Mouse (Mus musculus): ENCODE results near the gene Pacsin3. TPM values are rescaled to one million over a fixed set of nuclear protein-coding genes. Genes with fewer than 3 reads are reported as not detected.

Gene Pacsin3
- 18.6 and 19.5 TPM in 2 replicates for polyA plus RNA-seq (2014; fragmentation: Nextera tagmentation; extraction: Ambion mirVana)

DNA sequence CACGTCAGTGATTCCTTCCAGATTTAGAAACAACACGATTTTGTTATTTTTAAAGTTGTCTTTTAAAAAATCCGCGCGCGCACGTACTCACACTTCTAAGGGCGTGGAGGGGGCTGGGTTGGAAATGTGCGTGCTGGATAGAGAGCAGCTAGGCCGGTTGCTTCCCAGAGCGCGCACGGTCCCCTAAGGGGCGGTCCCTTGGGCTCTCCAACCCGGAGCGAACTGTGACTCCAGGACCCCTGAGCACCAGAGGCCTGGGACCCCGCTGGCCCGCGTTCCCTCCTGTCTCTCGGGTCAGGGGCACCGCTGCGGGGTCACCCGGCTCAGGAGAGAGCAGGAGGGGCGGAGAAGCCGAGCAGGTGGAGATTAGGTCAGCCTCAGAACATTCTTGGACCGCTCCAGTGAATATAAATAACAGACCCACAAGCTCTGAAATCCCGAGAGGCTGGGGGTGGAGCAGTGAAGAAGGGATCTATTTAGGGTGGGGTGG lies at the start of gene Pacsin3:
Gene Pacsin3 (plus strand): TSS at position 294 of the 490 bp plus-strand sequence.
- ATAC-seq (replicated peaks; ENCODE audit: insufficient number of reproducible peaks, low FRiP score, low TSS enrichment): no peak
- Histone ChIP-seq H3K9me3 (replicated peaks; ENCODE audit: control insufficient read depth, low read length) (no peaks in the 10 kb centered on the region), H3K27me3 (ENCODE audit: control insufficient read depth, insufficient read depth, low read length) (peaks cover 27% of the 10 kb centered on the region), H3K36me3 (ENCODE audit: control insufficient read depth, insufficient read depth, low read length) (peaks cover 3% of the 10 kb centered on the region), H3K9ac (ENCODE audit: low read depth, low read length) (peak within 1 kb of the TSS; percentile 67), H3K4me1 (ENCODE audit: control insufficient read depth, insufficient read depth, low read length) (peaks cover 32% of the 10 kb centered on the region), H3K4me3 (ENCODE audit: low read depth, low read length) (peak within 1 kb of the TSS; percentile 60), H3K27ac (ENCODE audit: low read depth, low read length) (peak within 1 kb of the TSS; percentile 46; the same call in 1 of the 2 replicates), H3K4me2 (peak within 1 kb of the TSS; percentile 96)
- under 1% methylated on average over 27 of the region's 27 CpGs for WGBS (ENCODE audit: insufficient replicate concordance)

DNA sequence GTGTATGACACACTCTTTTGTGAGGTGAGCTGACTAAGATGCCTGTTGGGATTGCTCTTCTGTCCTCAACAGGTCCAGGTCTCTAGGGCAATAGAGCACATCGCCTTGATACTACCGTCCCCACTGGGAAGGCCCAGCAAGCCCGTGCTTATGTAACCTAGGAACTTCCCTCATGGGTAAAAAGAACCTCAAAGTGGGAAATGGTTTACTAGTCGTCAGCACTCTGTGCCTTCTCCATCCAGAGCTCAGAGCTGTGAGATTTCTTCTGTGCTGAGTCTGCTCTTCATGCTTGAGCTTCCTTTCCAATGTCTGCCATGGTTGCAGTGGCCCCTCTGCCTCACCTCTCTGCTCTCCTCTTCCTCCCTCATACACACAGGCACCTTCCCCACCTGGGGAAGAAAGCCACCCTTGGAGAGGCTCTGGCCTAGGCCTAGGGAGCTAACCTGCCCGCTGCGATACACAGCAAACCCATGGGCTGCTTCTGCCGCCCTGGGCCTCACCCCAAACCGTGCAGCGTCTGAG lies 49.4 kb upstream of the Pacsin3 start:
- peaks cover 4% of the 10 kb centered on the region for H3K4me1 ChIP-seq (ENCODE audit: control insufficient read depth, insufficient read depth, low read length)
- H3K27me3 ChIP-seq (ENCODE audit: control insufficient read depth, insufficient read depth, low read length): no peaks in the 10 kb centered on the region
- H3K4me2 ChIP-seq: no peak overlapping the region
- WGBS (ENCODE audit: insufficient replicate concordance): 90% methylated on average over 9 of the region's 9 CpGs
- H3K9me3 ChIP-seq (replicated peaks; ENCODE audit: control insufficient read depth, low read length): no peaks in the 10 kb centered on the region
- H3K4me3 ChIP-seq (ENCODE audit: low read depth, low read length): no peak overlapping the region
- H3K36me3 ChIP-seq (ENCODE audit: control insufficient read depth, insufficient read depth, low read length): peaks cover 36% of the 10 kb centered on the region
- ATAC-seq (replicated peaks; ENCODE audit: insufficient number of reproducible peaks, low FRiP score, low TSS enrichment): no peak
- H3K9ac ChIP-seq (ENCODE audit: low read depth, low read length): no peak overlapping the region
- no peak overlapping the region for H3K27ac ChIP-seq (ENCODE audit: low read depth, low read length)

DNA sequence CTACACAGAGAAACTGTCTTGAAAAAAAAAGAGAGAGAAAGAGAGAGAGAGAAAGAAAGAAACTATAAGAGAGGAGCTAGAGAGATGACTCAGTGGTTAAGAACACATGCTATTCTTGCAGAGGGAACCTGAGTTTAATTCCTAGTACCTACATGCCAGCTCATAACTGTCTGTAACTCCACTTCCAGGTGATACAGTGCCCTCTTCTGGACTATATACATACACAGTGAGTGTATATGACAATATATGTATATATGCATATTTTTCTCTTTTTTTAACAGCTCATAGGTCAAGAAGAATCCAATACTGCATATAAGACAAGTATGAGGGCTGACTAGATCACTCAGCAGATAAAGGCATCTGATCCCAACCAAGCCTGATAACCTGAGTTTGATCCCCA lies 42.4 kb upstream of the Pacsin3 start:
- Histone ChIP-seq H3K4me3 (ENCODE audit: low read depth, low read length) (no peak overlapping the region), H3K9ac (ENCODE audit: low read depth, low read length) (no peak overlapping the region), H3K27ac (ENCODE audit: low read depth, low read length) (no peak overlapping the region), H3K36me3 (ENCODE audit: control insufficient read depth, insufficient read depth, low read length) (peaks cover 28% of the 10 kb centered on the region), H3K9me3 (replicated peaks; ENCODE audit: control insufficient read depth, low read length) (no peaks in the 10 kb centered on the region), H3K4me1 (ENCODE audit: control insufficient read depth, insufficient read depth, low read length) (no peaks in the 10 kb centered on the region), H3K27me3 (ENCODE audit: control insufficient read depth, insufficient read depth, low read length) (no peaks in the 10 kb centered on the region), H3K4me2 (no peak overlapping the region)
- ATAC-seq (replicated peaks; ENCODE audit: insufficient number of reproducible peaks, low FRiP score, low TSS enrichment): no peak

DNA sequence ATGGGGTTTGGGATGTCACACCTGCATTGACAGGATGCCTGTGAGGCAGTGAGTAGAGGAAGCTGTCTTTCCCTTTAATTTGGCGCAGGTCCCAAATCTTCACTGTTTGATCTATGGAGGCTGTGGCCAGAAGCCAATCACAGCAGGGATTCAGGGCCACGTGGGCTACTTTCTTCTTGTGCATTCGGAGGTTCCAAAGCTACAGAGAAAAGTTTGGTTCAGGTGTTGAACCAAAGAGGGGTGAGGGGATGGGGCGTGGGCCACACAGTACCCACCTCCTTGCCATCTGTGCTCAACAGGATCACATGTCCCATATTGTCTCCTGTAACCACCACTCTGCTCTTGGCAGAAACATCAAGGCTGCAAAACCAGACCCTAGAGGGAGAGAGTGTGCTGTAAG lies 38.7 kb upstream of the Pacsin3 start:
- H3K4me2 ChIP-seq: no peak overlapping the region
- ATAC-seq (replicated peaks; ENCODE audit: insufficient number of reproducible peaks, low FRiP score, low TSS enrichment): no peak
- no peaks in the 10 kb centered on the region for H3K27me3 ChIP-seq (ENCODE audit: control insufficient read depth, insufficient read depth, low read length)
- H3K36me3 ChIP-seq (ENCODE audit: control insufficient read depth, insufficient read depth, low read length): peaks cover 3% of the 10 kb centered on the region
- WGBS (ENCODE audit: insufficient replicate concordance): 67% methylated on average over 4 of the region's 4 CpGs
- H3K4me1 ChIP-seq (ENCODE audit: control insufficient read depth, insufficient read depth, low read length): no peaks in the 10 kb centered on the region
- H3K9ac ChIP-seq (ENCODE audit: low read depth, low read length): no peak overlapping the region
- no peak overlapping the region for H3K4me3 ChIP-seq (ENCODE audit: low read depth, low read length)
- H3K9me3 ChIP-seq (replicated peaks; ENCODE audit: control insufficient read depth, low read length): no peaks in the 10 kb centered on the region
- no peak overlapping the region for H3K27ac ChIP-seq (ENCODE audit: low read depth, low read length)

DNA sequence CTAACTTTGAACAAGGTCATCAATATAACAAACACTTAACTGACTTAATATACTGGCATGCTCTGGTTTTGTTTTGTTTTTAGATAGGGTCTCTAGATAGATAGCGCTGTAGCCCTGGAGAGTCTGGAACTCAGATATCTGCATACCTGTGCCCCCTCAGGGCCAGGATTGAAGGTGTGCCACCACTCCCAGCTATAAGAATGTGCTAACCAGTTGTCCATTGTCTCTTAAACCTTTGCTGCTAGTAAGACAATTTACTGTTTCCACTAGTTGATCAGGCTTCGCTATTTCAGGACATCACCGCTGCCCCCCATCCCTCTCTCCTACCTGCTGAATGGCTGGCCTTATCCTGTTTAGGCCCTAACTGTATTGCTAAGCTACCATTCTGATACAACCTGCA lies 35.3 kb upstream of the Pacsin3 start:
- no peak overlapping the region for H3K4me3 ChIP-seq (ENCODE audit: low read depth, low read length)

DNA sequence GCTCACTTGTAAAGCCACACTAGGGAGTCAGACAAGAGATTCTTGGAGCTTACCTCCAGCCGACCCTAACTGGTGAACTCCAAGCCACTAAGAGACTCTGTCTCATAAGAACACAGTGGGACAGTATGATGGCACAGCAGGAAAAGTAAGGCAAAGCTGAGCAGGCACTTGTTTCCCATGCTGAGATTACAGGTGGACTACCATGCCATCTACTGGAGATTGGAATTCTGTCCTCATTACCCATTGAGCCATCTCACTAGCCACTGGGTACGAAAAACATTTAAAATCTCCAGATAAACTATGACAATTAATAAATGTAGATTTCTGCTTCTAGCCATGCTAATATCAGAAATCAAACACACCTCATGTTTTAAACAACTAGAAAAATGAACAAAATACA lies 32.1 kb upstream of the Pacsin3 start:
- ATAC-seq (replicated peaks; ENCODE audit: insufficient number of reproducible peaks, low FRiP score, low TSS enrichment): no peak
- Histone ChIP-seq H3K27me3 (ENCODE audit: control insufficient read depth, insufficient read depth, low read length) (no peaks in the 10 kb centered on the region), H3K9me3 (replicated peaks; ENCODE audit: control insufficient read depth, low read length) (no peaks in the 10 kb centered on the region), H3K36me3 (ENCODE audit: control insufficient read depth, insufficient read depth, low read length) (no peaks in the 10 kb centered on the region), H3K4me1 (ENCODE audit: control insufficient read depth, insufficient read depth, low read length) (no peaks in the 10 kb centered on the region), H3K27ac (ENCODE audit: low read depth, low read length) (no peak overlapping the region), H3K4me2 (no peak overlapping the region), H3K9ac (ENCODE audit: low read depth, low read length) (no peak overlapping the region), H3K4me3 (ENCODE audit: low read depth, low read length) (no peak overlapping the region)
- WGBS (ENCODE audit: insufficient replicate concordance): 82% methylated on average over 2 of the region's 2 CpGs

More for the DNA sequence above, 35.3 kb upstream of the Pacsin3 start:
- ATAC-seq (replicated peaks; ENCODE audit: insufficient number of reproducible peaks, low FRiP score, low TSS enrichment): no peak
- no peak overlapping the region for H3K27ac ChIP-seq (ENCODE audit: low read depth, low read length)
- no peaks in the 10 kb centered on the region for H3K9me3 ChIP-seq (replicated peaks; ENCODE audit: control insufficient read depth, low read length)
- H3K27me3 ChIP-seq (ENCODE audit: control insufficient read depth, insufficient read depth, low read length): no peaks in the 10 kb centered on the region
- WGBS (ENCODE audit: insufficient replicate concordance): 94% methylated on average over 3 of the region's 3 CpGs
- no peaks in the 10 kb centered on the region for H3K4me1 ChIP-seq (ENCODE audit: control insufficient read depth, insufficient read depth, low read length)
- no peaks in the 10 kb centered on the region for H3K36me3 ChIP-seq (ENCODE audit: control insufficient read depth, insufficient read depth, low read length)
- no peak overlapping the region for H3K4me2 ChIP-seq
- H3K9ac ChIP-seq (ENCODE audit: low read depth, low read length): no peak overlapping the region

DNA sequence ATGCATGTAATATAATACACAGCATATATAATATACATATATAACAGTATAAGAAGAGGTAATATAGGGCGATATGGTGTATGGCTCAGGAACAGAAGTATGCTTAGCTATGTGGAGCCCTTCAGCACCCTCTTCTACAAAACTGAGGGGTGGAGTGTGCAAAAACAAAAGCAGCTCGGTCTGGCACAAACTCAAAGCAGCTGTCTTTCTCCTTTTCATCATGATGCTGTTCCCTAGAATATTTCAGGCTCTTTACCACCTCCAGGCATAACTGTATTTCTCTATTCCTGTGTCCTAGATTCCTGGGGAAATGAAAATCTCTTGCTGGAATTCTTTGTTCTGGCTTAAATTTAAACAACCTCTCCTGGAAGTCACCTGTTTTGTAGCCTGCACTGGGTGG lies 26.0 kb upstream of the Pacsin3 start:
- Histone ChIP-seq H3K9me3 (replicated peaks; ENCODE audit: control insufficient read depth, low read length) (no peaks in the 10 kb centered on the region), H3K4me3 (ENCODE audit: low read depth, low read length) (no peak overlapping the region), H3K4me2 (no peak overlapping the region), H3K36me3 (ENCODE audit: control insufficient read depth, insufficient read depth, low read length) (no peaks in the 10 kb centered on the region), H3K4me1 (ENCODE audit: control insufficient read depth, insufficient read depth, low read length) (no peaks in the 10 kb centered on the region), H3K9ac (ENCODE audit: low read depth, low read length) (no peak overlapping the region), H3K27me3 (ENCODE audit: control insufficient read depth, insufficient read depth, low read length) (no peaks in the 10 kb centered on the region), H3K27ac (ENCODE audit: low read depth, low read length) (no peak overlapping the region)
- 73% methylated on average over 2 of the region's 2 CpGs for WGBS (ENCODE audit: insufficient replicate concordance)
- ATAC-seq (replicated peaks; ENCODE audit: insufficient number of reproducible peaks, low FRiP score, low TSS enrichment): no peak

DNA sequence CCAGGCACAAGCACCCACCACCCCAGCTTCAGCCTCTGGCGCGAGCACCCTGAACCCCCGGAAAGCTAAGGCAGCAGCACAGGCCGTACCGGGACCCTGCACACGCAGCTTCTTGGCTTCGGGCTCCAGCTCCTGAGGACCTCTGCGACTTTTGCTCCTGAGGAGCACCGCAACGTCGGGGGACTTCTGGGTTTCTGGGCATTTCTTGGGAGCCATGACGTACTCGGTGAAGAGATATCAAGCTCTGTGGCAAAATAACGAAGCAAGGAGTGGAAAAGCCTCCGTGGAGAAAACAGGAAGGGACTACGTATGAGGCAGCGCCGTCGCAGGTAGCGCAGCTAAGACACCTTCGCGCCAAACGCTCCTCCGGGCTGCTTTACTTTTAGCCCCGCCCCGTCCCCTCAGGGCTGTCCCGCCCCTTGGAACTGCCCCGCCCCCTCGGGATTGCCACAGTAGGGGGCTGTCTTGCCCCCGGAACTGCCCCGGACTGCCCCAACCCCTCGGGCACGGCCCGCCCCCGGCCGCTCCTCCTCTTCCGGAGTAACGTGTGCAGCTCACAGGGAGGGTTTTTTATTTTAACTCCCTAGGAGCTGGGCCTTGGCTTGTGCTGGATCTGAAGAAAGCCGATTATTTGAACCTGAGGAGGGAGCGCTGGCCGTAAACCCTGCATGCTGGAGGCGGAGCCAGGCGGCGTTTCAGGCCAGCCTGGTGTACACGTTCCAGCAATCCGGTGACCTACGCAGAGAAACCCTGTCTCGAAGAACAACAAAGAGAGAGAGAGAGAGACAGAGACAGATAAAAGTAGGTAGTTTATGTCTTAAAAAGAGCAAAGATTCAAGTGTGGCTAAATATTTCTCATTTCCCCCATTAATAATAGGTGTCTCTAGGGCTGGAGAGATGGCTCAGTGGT lies 18.9 kb upstream of the Pacsin3 start, which contains the start of gene Ddb2:
Gene Ddb2 (minus strand): TSS at position 382 of the 910 bp plus-strand sequence.
- Histone ChIP-seq H3K4me1 (ENCODE audit: control insufficient read depth, insufficient read depth, low read length) (peaks cover 3% of the 10 kb centered on the region), H3K9ac (ENCODE audit: low read depth, low read length) (peak within 1 kb of the TSS; percentile 82), H3K27me3 (ENCODE audit: control insufficient read depth, insufficient read depth, low read length) (no peaks in the 10 kb centered on the region), H3K36me3 (ENCODE audit: control insufficient read depth, insufficient read depth, low read length) (no peaks in the 10 kb centered on the region), H3K4me3 (ENCODE audit: low read depth, low read length) (peak within 1 kb of the TSS; percentile 68), H3K27ac (ENCODE audit: low read depth, low read length) (peak within 1 kb of the TSS; percentile 94), H3K4me2 (peak within 1 kb of the TSS; percentile 95), H3K9me3 (replicated peaks; ENCODE audit: control insufficient read depth, low read length) (no peaks in the 10 kb centered on the region)
- peak; percentile 99 for ATAC-seq (replicated peaks; ENCODE audit: insufficient number of reproducible peaks, low FRiP score, low TSS enrichment)
- WGBS (ENCODE audit: insufficient replicate concordance): under 1% methylated on average over 48 of the region's 48 CpGs
